Mouse (Mus musculus) heart, embryonic 12.5 days (tissue): ENCODE results near the gene BC004004. TPM values are rescaled to one million over a fixed set of nuclear protein-coding genes. Genes with fewer than 3 reads are reported as not detected.

Experiments used
- ATAC-seq: fragments of 200-750 bp; cut with Nextera tagmentation; 2 replicates; pipeline ENCODE4 v1.8.0; 2017; ENCODE audit warnings: moderate TSS enrichment, moderate library complexity; ENCODE audit not compliant: insufficient number of reproducible peaks, low FRiP score
- H3K27ac ChIP-seq: fragments of 300-500 bp; sonication (generic); 2 replicates; pipeline ENCODE4 v1.5.1; 2016; ENCODE audit warnings: mild to moderate bottlenecking, moderate library complexity; ENCODE audit not compliant: poor library complexity, severe bottlenecking
- H3K27me3 ChIP-seq: fragments of 300-500 bp; sonication (generic); replicated peaks from 2 replicates; pipeline ENCODE4 v1.6.1; 2016; ENCODE audit warnings: mild to moderate bottlenecking, moderate library complexity
- H3K36me3 ChIP-seq: fragments of 300-500 bp; sonication (generic); 2 replicates; pipeline ENCODE4 v1.6.1; 2016; ENCODE audit warnings: mild to moderate bottlenecking, moderate library complexity
- H3K4me1 ChIP-seq: fragments of 300-500 bp; sonication (generic); replicated peaks from 2 replicates; pipeline ENCODE4 v1.6.1; 2016; ENCODE audit warnings: mild to moderate bottlenecking
- H3K4me2 ChIP-seq: fragments of 300-500 bp; sonication (generic); 2 replicates; pipeline ENCODE4 v1.6.1; 2016; ENCODE audit warnings: mild to moderate bottlenecking, moderate library complexity
- H3K4me3 ChIP-seq: fragments of 300-500 bp; sonication (generic); 2 replicates; pipeline ENCODE4 v1.5.1; 2016; ENCODE audit warnings: mild to moderate bottlenecking
- H3K9ac ChIP-seq: fragments of 300-500 bp; sonication (generic); 2 replicates; pipeline ENCODE4 v1.6.1; 2016; ENCODE audit warnings: mild to moderate bottlenecking, moderate library complexity
- H3K9me3 ChIP-seq: fragments of 300-500 bp; sonication (generic); replicated peaks from 2 replicates; pipeline ENCODE4 v1.6.1; 2016; ENCODE audit warnings: mild to moderate bottlenecking, moderate library complexity
- WGBS: fragments of 180-500 bp; shearing (Covaris S2); methylation state at CpG from one replicate; pipeline ENCODE4 v1.1.7; 2016; 5-methylcytosine and 5-hydroxymethylcytosine counted together
- polyA plus RNA-seq: library from polyadenylated mRNA; unstranded; fragments of >200 nt; fragmentation: Nextera tagmentation; extraction: Ambion mirVana; gene quantifications from 2 replicates; pipeline ENCODE4 v1.2.1, GENCODE M21; 2016

The BC004004 gene
- polyA plus RNA-seq, 1 experiment from 2014 or later = 80.0 TPM

DNA sequence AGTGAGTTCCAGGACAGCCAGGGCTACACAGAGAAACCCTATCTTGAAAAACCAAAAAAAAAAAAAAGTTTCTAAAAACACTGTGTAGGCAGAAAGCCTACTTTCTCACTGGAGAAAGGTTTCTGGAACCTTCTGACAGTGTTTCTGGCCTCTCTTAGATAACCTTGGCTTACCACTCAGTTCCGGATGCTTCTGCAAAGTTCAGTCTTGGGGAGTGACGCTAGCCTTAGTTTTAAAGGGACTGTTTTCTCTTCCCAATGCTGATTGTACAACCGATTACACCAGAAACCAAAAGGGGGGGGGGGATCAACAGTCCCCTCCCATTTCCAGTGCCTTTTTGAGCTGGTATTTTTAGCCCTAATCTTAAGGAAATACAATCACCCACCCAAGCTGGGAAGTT is 55.0 kb downstream of the BC004004 start:
- H3K4me1 ChIP-seq = peaks cover 41% of the 10 kb centered on the region
- no peak overlapping the region for H3K4me2 ChIP-seq
- ATAC-seq = no peak
- no peaks in the 10 kb centered on the region for H3K36me3 ChIP-seq
- H3K9me3 ChIP-seq = no peaks in the 10 kb centered on the region
- 69% methylated on average over 3 of the region's 3 CpGs for WGBS
- H3K27me3 ChIP-seq = peaks cover 54% of the 10 kb centered on the region
- no peak overlapping the region for H3K9ac ChIP-seq
- no peak overlapping the region for H3K4me3 ChIP-seq
- no peak overlapping the region for H3K27ac ChIP-seq

DNA sequence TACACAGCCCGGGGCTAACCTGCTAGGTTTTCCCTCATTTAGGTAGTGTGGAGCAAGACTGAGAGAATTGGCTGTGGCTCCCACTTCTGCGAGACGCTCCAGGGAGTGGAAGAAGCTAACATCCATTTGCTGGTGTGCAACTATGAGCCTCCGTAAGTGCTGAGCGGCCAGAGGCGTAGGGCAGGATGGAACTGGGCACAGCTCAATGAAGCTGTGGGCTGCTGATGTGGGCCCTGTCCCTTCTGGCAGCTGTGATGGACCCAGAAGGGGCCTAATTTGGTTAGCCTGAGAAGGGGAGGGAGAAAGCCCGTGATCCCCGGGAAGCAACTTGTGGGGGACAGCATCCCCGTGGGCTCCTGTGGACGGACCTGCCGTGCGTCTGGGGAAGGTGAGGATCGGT is 57.2 kb downstream of the BC004004 start:
- no peak overlapping the region for H3K4me3 ChIP-seq
- H3K27me3 ChIP-seq = peaks cover 47% of the 10 kb centered on the region
- no peaks in the 10 kb centered on the region for H3K9me3 ChIP-seq
- WGBS = 59% methylated on average over 13 of the region's 13 CpGs
- no peak overlapping the region; the same call in 1 of the 2 replicates for H3K4me2 ChIP-seq
- peaks cover 36% of the 10 kb centered on the region for H3K4me1 ChIP-seq
- no peak overlapping the region for H3K9ac ChIP-seq
- no peak for ATAC-seq
- H3K27ac ChIP-seq = no peak overlapping the region
- peaks cover 10% of the 10 kb centered on the region; the same call in 1 of the 2 replicates for H3K36me3 ChIP-seq

DNA sequence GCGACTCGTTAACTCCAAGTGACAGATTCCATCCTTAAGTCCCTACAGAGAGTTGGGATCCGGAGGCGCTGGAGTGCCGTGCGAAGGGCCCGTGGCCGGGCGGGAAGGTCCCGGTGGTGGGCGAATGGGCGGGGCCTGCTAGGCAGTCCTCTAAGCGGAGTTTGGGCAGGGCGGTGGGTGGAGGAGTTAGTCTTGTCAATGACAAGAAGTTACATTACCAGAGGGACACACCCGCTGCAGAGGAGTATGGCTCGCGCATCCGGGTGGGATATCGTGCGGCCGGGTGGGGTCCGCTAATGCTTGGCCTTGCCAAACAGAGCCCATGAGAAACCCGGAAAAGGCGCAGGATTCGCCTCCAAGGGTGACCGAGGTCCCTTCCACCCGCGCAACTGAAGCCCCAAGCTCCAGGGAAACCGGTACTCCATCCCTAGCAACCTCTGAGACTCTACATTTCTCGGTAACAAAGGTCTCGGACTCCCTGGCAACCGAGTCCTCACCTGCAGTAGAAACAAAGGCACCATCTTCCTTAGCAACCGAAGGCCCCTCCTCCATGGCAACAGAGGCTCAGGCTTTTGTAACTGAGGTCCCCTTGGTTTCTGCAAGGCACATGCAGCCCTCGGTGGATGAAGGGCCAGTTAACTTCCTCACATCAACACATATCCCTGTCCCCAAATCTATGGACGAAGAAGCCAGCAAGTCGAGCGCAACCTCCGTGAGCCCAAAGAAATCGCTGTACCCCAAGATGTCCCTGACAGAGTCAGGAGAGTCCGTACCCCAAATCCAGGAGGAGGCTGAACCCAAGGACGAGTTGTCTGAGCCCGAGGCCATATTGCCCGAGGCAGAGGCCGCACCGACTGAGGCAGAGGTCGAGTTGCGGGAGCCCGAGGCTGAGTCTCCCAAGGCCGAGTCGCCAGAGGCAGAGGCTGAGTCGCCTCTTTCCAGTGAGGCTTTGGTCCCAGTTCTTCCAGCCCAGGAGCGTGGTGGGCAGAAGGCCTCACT is 58.2 kb downstream of the BC004004 start:
- H3K27ac ChIP-seq = no peak overlapping the region
- peak overlapping the region; percentile 65 for H3K4me2 ChIP-seq
- no peak overlapping the region for H3K9ac ChIP-seq
- no peaks in the 10 kb centered on the region for H3K9me3 ChIP-seq
- ATAC-seq = peak; percentile 31; the same call in 1 of the 2 replicates
- WGBS = 21% methylated on average over 52 of the region's 52 CpGs
- peak overlapping the region; percentile 35 for H3K4me3 ChIP-seq
- H3K4me1 ChIP-seq = peaks cover 44% of the 10 kb centered on the region
- peaks cover 19% of the 10 kb centered on the region for H3K36me3 ChIP-seq
- H3K27me3 ChIP-seq = peaks cover 37% of the 10 kb centered on the region

DNA sequence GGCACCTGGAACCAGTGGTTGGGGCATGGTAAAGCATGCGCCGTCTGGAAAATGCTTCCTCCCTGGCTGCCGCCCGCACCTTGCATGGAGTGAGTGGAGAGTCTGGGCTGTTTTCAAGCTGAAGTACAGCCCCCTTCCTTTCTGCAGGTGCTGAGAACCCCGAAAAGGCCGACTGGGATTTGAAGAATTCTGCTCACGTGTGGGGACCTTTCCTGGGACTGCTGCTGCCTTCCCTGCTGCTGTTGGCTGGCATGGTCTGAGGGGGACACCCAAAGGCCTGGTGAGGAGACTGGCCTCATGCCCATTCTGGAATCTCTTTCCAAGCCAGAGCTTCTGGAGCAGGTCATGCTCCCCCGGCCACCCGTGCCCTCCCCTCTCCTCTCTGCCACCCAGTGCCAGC is 59.1 kb downstream of the BC004004 start:
- 79% methylated on average over 9 of the region's 9 CpGs for WGBS
- H3K4me1 ChIP-seq = peaks cover 44% of the 10 kb centered on the region
- no peaks in the 10 kb centered on the region for H3K9me3 ChIP-seq
- ATAC-seq = no peak
- peaks cover 27% of the 10 kb centered on the region for H3K36me3 ChIP-seq
- no peak overlapping the region for H3K9ac ChIP-seq
- no peak overlapping the region for H3K4me2 ChIP-seq
- H3K4me3 ChIP-seq = no peak overlapping the region
- H3K27ac ChIP-seq = no peak overlapping the region
- peaks cover 28% of the 10 kb centered on the region for H3K27me3 ChIP-seq

- Histone ChIP-seq H3K4me2 (no peak overlapping the region), H3K4me3 (no peak overlapping the region), H3K9ac (no peak overlapping the region), H3K27ac (no peak overlapping the region), H3K27me3 (peaks cover 24% of the 10 kb centered on the region), H3K9me3 (no peaks in the 10 kb centered on the region), H3K4me1 (peaks cover 42% of the 10 kb centered on the region), H3K36me3 (peaks cover 49% of the 10 kb centered on the region)
- 83% methylated on average over 3 of the region's 3 CpGs for WGBS
- no peak for ATAC-seq
Observed at GRCm38 (mm10) chr17:29330221-29330620, 61.6 kb downstream of the BC004004 start.

DNA sequence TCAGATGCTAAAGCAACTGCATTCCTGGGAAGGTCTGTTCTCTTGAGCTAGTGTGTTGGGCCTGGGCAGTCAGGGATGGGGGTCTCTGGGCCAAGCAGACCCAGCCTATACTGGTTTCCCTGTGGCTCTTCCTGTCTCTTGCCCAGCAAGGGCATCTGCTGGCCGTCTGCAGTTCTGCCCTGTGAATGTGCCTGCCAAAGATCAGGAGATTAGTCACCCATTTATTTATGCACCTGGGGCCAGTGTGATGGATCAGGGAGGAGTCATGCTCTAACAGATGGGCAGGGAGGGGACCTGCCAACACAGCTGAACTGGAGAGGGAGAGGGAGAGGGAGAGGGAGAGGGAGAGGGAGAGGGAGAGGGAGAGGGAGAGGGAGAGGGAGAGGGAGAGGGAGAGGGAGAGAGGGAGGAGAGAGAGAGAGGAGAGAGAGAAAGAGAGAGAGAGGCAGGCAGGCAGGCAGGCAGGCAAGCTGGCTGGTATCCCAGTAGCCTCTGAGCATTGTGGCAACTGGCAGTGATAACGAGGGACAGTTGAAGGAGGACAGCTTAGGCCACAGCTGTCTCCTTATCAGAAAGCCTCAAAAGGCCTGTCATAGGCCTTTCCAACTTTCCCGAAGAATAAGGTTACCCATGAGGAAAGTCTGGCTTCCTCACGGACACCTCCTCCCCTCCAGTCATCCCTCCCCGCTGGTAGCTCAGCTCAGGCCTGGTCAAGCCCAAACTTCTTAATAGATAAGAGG is 62.3 kb downstream of the BC004004 start:
- H3K36me3 ChIP-seq = peaks cover 55% of the 10 kb centered on the region

DNA sequence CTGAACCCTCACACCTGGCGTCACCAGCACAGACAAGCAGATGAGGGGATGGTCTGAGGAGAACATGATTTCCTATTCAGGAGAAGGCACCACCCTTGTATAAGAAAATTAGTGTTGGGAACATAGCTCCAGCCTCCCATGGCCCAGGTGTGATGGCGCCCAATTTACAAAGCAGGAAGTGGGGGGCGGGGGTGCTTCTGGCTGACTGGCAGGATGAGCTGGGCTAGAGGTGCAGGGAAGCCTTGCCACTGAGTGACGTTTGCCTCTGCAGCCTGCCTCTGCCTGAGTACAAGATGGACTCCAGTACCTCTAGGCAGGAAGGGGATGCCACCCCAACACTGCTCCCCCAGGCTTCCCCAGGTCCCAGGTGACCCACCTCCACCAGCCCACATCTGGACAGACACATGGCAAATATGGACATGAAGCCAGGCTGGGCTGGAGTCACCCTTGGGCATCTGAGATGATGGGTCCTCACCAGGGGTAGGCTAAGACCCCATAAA is 63.6 kb downstream of the BC004004 start:
- Histone ChIP-seq H3K27ac (peak overlapping the region; percentile 76; the same call in 1 of the 2 replicates), H3K4me1 (peaks cover 32% of the 10 kb centered on the region), H3K27me3 (peaks cover 7% of the 10 kb centered on the region), H3K9me3 (no peaks in the 10 kb centered on the region), H3K4me3 (no peak overlapping the region), H3K36me3 (peaks cover 69% of the 10 kb centered on the region), H3K4me2 (no peak overlapping the region), H3K9ac (no peak overlapping the region)
- 69% methylated on average over 4 of the region's 4 CpGs for WGBS
- no peak for ATAC-seq

More for the DNA sequence above, 62.3 kb downstream of the BC004004 start:
- Histone ChIP-seq H3K27ac (peak overlapping the region; percentile 76), H3K27me3 (peaks cover 20% of the 10 kb centered on the region), H3K4me3 (no peak overlapping the region), H3K9ac (0 out of 2 replicates have a peak overlapping the region, but pooled peaks have one; percentile 22), H3K9me3 (no peaks in the 10 kb centered on the region), H3K4me1 (peaks cover 42% of the 10 kb centered on the region), H3K4me2 (no peak overlapping the region)
- WGBS = 11% methylated on average over 5 of the region's 5 CpGs
- ATAC-seq = no peak

DNA sequence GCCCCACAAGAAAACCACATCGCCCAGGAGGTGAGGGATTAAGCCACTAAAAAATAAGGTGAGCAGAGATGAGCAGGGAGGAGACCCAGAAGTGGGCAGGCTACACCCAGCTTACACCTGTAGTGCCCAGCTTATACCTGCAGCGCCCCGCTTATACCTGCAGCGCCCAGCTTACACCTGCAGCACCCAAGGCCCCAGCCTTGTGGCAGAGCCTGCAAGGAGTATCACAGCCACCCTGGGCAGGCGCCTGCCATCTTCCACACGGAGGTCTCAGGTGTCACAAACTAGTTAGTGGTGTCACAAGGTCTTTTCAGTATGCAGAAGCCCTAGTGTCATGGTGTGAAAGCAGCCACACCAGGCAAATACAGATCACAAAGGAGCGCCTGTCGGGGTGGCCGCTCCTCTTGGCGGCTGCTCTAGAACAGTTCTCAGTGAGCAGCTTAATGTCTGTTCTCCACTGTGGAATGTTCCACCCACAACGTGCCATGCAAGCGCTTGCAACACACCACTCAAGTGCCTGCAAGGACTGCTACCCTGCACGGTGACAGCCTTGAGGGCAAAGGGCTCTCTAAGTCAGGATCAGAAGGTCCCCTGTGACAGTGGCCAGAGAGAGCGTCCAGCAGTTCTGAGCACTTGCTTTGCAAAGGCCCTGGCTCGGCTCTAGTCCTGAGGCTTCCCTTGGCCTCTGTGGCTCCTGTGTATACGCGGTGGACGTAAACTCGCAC is 67.8 kb downstream of the BC004004 start:
- ATAC-seq = no peak
- no peaks in the 10 kb centered on the region for H3K9me3 ChIP-seq
- H3K9ac ChIP-seq = no peak overlapping the region
- H3K27ac ChIP-seq = no peak overlapping the region
- H3K4me1 ChIP-seq = peaks cover 26% of the 10 kb centered on the region
- WGBS = 88% methylated on average over 19 of the region's 19 CpGs
- H3K4me2 ChIP-seq = no peak overlapping the region
- no peaks in the 10 kb centered on the region for H3K27me3 ChIP-seq
- no peak overlapping the region for H3K4me3 ChIP-seq
- peaks cover 90% of the 10 kb centered on the region for H3K36me3 ChIP-seq

DNA sequence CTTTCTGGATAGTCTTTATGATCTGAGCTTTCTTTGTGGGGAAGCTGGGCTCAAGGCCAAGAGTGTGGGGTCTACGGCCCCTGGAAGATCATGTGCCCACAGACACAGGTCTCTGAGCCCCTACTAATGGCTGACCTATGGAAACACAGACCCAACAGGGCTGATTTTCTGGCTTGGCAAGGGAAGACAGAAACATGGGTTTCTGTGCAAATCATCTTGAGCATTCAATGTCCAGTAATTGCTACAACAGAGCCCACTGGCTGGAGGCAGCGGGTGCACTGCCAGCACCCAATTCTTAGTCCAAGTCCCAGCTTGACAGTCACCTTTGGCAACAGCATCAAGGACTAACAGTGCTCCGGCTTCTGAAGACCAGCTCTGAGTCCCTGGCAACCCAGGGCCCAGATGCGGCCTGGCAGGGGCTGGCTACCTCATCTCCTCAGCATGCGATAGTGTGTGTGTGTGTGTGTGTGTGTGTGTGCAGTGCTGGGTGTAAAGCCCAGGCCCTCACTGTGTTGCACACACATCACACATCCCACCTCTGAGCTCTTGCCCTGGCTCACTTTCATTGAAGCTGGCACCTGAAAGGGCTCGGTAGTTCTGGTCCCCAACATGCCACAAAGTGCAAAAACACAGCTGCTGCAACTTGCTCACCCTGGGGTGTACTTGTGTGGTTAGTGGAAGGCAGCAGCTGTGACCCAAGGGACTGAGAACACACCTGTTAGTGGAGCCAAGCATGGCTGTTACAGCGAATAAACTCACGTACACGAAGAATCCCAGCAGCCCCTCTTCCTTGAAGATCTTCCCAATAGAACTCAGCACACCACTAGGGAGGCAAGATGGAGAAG is 69.6 kb downstream of the BC004004 start:
- Histone ChIP-seq H3K4me1 (peaks cover 29% of the 10 kb centered on the region), H3K36me3 (peaks cover 81% of the 10 kb centered on the region), H3K27me3 (no peaks in the 10 kb centered on the region), H3K4me2 (no peak overlapping the region), H3K9me3 (no peaks in the 10 kb centered on the region), H3K4me3 (no peak overlapping the region), H3K27ac (0 out of 2 replicates have a peak overlapping the region, but pooled peaks have one; percentile 21), H3K9ac (no peak overlapping the region)
- no peak for ATAC-seq
- 93% methylated on average over 9 of the region's 9 CpGs for WGBS
